Mouse (Mus musculus) olfactory bulb, adult 2 months (tissue): Measurements from ENCODE around the gene Tpk1. TPM values are rescaled to one million over a fixed set of nuclear protein-coding genes. Genes with fewer than 3 reads are reported as not detected.

Source experiments
- H3K27ac ChIP-seq: fragments of 200-500 bp; 2 replicates; pipeline ENCODE4 v1.5.1; 2012; ENCODE audit warnings: low read depth, low read length; ENCODE audit not compliant: insufficient read depth
- H3K4me1 ChIP-seq: fragments of 200-500 bp; 2 replicates; pipeline ENCODE4 v1.6.1; 2012; ENCODE audit warnings: low read length; ENCODE audit not compliant: control insufficient read depth, insufficient read depth
- H3K4me3 ChIP-seq: fragments of 200-500 bp; 2 replicates; pipeline ENCODE4 v1.5.1; 2012; ENCODE audit warnings: mild to moderate bottlenecking, low read depth, low read length, moderate library complexity; ENCODE audit not compliant: insufficient read depth
- CTCF ChIP-seq: fragments of 200-500 bp; IDR thresholded peaks from 2 replicates; pipeline ENCODE4 v1.5.1; 2012; ENCODE audit warnings: low read depth, mild to moderate bottlenecking, low read length, moderate library complexity; ENCODE audit not compliant: insufficient read depth
- POLR2A ChIP-seq: fragments of 200-500 bp; IDR thresholded peaks from 2 replicates; pipeline ENCODE4 v1.6.1; 2012; ENCODE audit warnings: mild to moderate bottlenecking, low read depth, low read length, moderate library complexity; ENCODE audit not compliant: insufficient read depth
- WGBS: fragments of 180-500 bp; shearing (Covaris S2); methylation state at CpG from one replicate; pipeline ENCODE4 v1.1.7; 2018; 5-methylcytosine and 5-hydroxymethylcytosine counted together
- polyA plus RNA-seq: library from polyadenylated mRNA; stranded (reverse); fragments of >200 nt; gene quantifications from 2 replicates; pipeline ENCODE4 v1.2.4, GENCODE M21; 2012; ENCODE audit warnings: low replicate concordance; ENCODE audit not compliant: missing spikeins, insufficient read depth, insufficient read length

The Tpk1 gene
- polyA plus RNA-seq, 1 experiment: not detected

GRCm38 (mm10) chr6:43338804-43339203 is 327.3 kb downstream of the Tpk1 start:
- Histone ChIP-seq H3K27ac (no peak overlapping the region), H3K4me1 (0 out of 2 replicates have a peak, but pooled peaks cover 2% of the 10 kb centered on the region), H3K4me3 (no peak overlapping the region)
- WGBS: 85% methylated on average over 2 of the region's 2 CpGs
- TF ChIP-seq CTCF (no peak), POLR2A (no peak)

GRCm38 (mm10) chr6:43337491-43337961 is 328.6 kb downstream of the Tpk1 start:
- 0 out of 2 replicates have a peak, but pooled peaks cover 2% of the 10 kb centered on the region for H3K4me1 ChIP-seq
- 19% methylated on average over 10 of the region's 10 CpGs for WGBS
- no peak overlapping the region for H3K4me3 ChIP-seq
- H3K27ac ChIP-seq: no peak overlapping the region
- TF ChIP-seq CTCF: no peak
- TF ChIP-seq POLR2A: no peak

- 78% methylated on average over 3 of the region's 3 CpGs for WGBS
- no peak overlapping the region for H3K27ac ChIP-seq
- no peak overlapping the region for H3K4me3 ChIP-seq
- TF ChIP-seq CTCF (no peak), POLR2A (no peak)
- 0 out of 2 replicates have a peak, but pooled peaks cover 2% of the 10 kb centered on the region for H3K4me1 ChIP-seq
Measured at GRCm38 (mm10) chr6:43335619-43336234, 330.4 kb downstream of the Tpk1 start.

- Histone ChIP-seq H3K4me1 (0 out of 2 replicates have a peak, but pooled peaks cover 2% of the 10 kb centered on the region), H3K4me3 (no peak overlapping the region), H3K27ac (no peak overlapping the region)
- 42% methylated on average over 4 of the region's 4 CpGs for WGBS
- TF ChIP-seq POLR2A (no peak), CTCF (no peak)
Measured at GRCm38 (mm10) chr6:43333479-43333878, 332.6 kb downstream of the Tpk1 start.

GRCm38 (mm10) chr6:43312961-43313656 is 353.0 kb downstream of the Tpk1 start:
- TF ChIP-seq POLR2A (no peak), CTCF (no peak)
- WGBS: 54% methylated on average over 8 of the region's 8 CpGs
- Histone ChIP-seq H3K4me1 (0 out of 2 replicates have a peak, but pooled peaks cover 2% of the 10 kb centered on the region), H3K27ac (no peak overlapping the region), H3K4me3 (no peak overlapping the region)

- H3K4me1 ChIP-seq: 0 out of 2 replicates have a peak, but pooled peaks cover 2% of the 10 kb centered on the region
- H3K4me3 ChIP-seq: no peak overlapping the region
- no peak for TF ChIP-seq POLR2A
- H3K27ac ChIP-seq: no peak overlapping the region
Measured at GRCm38 (mm10) chr6:43312546-43312945, 353.5 kb downstream of the Tpk1 start.

- Histone ChIP-seq H3K4me1 (0 out of 2 replicates have a peak, but pooled peaks cover 2% of the 10 kb centered on the region), H3K4me3 (no peak overlapping the region), H3K27ac (no peak overlapping the region)
- WGBS: 44% methylated on average over 6 of the region's 6 CpGs
- TF ChIP-seq POLR2A (no peak), CTCF (no peak)
Measured at GRCm38 (mm10) chr6:43310071-43310470, 356.0 kb downstream of the Tpk1 start.

- 75% methylated on average over 16 of the region's 16 CpGs for whole genome bisulfite sequencing
- Histone ChIP-seq H3K4me1 (0 out of 2 replicates have a peak, but pooled peaks cover 2% of the 10 kb centered on the region), H3K27ac (no peak within 1 kb of the TSS), H3K4me3 (no peak within 1 kb of the TSS)
- TF ChIP-seq POLR2A (no peak), CTCF (no peak)
Measured at GRCm38 (mm10) chr6:43309454-43309853, 356.6 kb downstream of the Tpk1 start, which contains the start of gene Nobox. Gene Nobox (minus strand): TSS chr6:43309554.

- TF ChIP-seq CTCF (no peak), POLR2A (no peak)
- WGBS: 8% methylated on average over 2 of the region's 2 CpGs
- Histone ChIP-seq H3K27ac (no peak overlapping the region), H3K4me3 (no peak overlapping the region), H3K4me1 (peaks cover 9% of the 10 kb centered on the region)
Measured at GRCm38 (mm10) chr6:43297508-43297850, 368.6 kb downstream of the Tpk1 start.
